Mouse (Mus musculus): ENCODE results near the gene Pde2a.

The Pde2a gene

DNA sequence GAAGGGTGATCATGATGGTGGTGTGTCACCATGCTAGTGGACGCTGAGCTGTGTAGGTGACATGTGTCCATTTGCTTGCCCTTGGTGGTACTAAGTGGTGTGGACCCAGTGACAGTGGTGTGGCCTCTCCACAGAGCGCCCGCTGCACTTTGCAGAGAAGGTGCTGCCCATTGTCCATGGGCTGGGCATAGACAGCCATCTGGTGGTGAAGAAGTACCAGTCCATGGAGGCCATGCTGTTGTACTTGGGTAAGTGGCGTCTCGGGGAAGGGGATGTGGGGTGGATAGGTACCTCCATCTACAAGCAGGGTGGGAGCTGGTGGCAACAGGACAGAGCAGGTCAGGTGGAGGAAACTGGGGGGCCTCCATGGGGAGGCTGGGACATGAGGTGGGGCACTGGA is 17.7 kb upstream of the Pde2a start:
- DNase-seq (ENCODE audit: extremely low spot score) = no peak

- no peak for DNase-seq (ENCODE audit: extremely low spot score)
Measured at GRCm38 (mm10) chr7:101410267-101410936, 11.1 kb upstream of the Pde2a start, which contains the start of gene Gm45837. Gene Gm45837 (plus strand): TSS chr7:101410886.

GRCm38 (mm10) chr7:101412796-101413195 is 8.7 kb upstream of the Pde2a start:
- DNase-seq (ENCODE audit: extremely low spot score) = peak; percentile 88

- no peak for DNase-seq (ENCODE audit: extremely low spot score)
Measured at GRCm38 (mm10) chr7:101414209-101414608, 7.3 kb upstream of the Pde2a start.

DNA sequence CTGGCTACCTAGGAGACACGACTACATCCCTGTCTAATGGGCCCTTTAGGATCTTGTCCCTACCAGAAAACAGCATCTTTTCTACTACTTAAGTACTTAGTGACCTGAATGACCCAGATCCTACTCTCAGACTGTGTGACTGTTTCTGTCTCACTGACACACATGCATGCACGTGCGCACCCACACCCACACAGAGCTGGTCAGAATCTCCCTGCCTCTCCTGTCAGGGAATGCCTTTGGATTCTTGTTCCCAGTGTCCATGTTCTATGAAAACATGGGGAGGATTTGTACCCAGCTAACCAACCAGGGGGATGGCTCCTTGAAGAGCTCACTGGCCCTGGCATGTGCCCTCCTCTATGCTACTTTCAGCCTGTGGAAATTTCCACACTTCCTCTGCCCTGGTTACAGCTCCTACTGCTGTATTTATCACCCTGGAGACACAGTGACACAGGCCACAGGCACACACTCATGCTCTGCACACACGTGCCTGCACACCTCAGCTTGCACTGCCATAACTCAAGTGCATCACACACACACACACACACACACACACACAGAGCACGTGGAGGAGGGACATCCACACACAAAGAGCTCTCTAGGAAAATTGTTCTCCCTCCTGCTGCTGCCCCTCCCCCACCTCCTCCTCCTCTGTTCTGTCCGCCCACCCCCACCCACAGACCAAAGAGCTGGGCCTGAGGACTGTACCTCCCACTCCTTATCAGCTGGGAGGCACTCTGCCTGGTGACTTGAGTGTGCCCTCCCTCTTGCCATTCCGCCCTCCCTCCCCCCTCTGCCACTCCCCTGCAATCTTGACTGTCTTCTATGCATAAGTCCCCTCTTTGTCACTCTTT is 6.6 kb upstream of the Pde2a start:
- DNase-seq (ENCODE audit: extremely low spot score) = peak; percentile 39

- DNase-seq (ENCODE audit: extremely low spot score) = no peak
Measured at GRCm38 (mm10) chr7:101415512-101416100, 5.9 kb upstream of the Pde2a start.

- DNase-seq (ENCODE audit: extremely low spot score) = no peak
Measured at GRCm38 (mm10) chr7:101416391-101416790, 5.1 kb upstream of the Pde2a start.

DNA sequence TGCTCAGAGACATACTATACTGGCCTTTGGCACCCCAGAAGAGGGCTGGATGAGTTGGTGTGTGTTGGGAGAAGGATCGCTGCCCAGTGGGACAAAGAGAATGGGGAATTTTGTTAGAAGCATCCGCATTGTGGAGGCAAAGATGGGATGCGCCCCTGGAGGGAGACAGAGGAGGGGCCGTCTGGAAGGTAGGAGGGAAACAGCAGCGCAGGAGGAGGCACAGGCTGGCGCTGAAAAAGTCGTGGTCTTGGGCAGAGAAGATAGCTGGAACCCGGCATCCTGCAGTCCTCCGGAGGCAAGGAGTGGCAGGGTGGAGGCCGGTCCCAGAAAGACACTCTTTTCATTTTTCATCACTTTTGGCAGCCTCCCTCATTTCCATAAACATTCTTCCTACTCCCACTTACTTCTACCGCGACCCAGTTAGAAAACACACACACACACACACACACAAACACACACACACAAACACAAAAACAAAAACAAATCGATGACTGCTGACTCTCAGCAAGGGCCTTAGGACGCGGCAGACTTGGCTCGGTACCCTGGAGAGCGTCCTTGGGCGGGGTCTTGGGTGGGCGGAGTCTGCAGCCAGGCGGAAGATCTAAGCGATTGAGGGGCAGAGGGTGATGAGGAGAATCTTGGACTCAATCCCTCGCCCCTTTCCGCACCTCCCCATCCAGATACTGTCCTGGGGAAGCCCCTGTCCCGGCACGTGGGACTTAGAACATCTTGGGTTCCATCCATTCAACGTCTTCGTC is 2.3 kb upstream of the Pde2a start:
- DNase-seq (ENCODE audit: extremely low spot score) = peak; percentile 47

- DNase-seq (ENCODE audit: extremely low spot score) = peak; percentile 31
Measured at GRCm38 (mm10) chr7:101422069-101422468, 578 bp downstream of the Pde2a start.

DNA sequence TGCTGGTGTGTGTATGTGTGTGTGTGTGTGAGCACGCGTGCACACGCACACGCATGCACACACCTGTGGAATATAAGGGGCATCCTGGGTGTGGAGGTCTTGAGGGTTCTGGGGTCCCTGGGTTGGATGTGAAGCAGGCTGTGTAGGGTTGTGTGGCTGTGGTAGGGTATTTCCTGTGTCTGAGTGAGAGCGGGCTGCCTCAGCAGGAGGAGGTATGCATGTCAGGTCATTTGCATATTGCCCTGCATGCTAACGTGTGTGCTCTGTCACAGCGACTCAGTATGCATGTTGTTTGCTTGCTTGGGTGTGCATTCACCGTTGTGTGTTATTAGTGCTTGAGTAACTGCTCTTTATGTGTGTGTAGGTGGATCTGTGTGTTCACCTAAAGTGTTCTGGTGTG is 1.2 kb downstream of the Pde2a start:
- DNase-seq (ENCODE audit: extremely low spot score) = no peak

- DNase-seq (ENCODE audit: extremely low spot score) = no peak
Measured at GRCm38 (mm10) chr7:101423970-101424369, 2.5 kb downstream of the Pde2a start.

DNA sequence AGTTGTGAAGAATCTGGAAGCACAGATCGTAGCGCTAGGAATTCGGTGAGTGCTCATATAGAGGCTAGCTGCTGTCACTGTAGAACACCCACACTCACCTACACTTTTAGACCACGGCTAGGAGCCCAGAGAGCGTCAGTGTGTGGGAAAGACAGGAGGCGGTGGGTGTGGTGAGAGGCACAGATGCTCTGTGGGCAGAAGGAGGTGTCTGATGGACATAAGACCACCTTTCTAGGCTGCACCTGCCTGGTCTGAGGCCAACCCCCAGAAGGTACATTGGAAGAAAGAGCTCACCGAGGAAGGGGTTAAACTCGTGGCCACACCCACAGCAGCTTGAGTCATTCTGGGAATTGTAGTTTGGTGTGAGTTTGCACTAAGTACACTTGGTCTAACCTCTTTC is 5.2 kb downstream of the Pde2a start:
- DNase-seq (ENCODE audit: extremely low spot score) = no peak

DNA sequence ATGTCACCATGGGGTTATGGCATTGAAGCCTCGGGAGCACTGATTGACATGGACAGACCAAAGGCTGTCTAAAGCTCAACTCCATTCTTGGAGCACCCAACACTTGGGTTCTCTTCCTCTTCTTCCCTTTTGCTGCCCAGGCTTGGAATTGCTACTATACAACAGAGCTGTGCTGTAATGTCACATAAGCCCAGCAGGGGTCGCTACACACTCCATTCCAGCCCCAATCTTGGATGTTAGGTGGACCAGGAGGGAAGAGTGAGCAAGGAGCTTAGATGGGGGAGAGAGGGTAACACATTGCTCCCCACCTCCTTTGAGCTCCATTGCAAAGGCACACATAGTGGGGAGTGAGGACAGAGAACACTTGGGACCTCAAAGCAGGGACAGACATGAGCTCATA is 6.2 kb downstream of the Pde2a start:
- DNase-seq (ENCODE audit: extremely low spot score) = no peak

GRCm38 (mm10) chr7:101435038-101435437 is 13.5 kb downstream of the Pde2a start:
- DNase-seq (ENCODE audit: extremely low spot score) = no peak

DNA sequence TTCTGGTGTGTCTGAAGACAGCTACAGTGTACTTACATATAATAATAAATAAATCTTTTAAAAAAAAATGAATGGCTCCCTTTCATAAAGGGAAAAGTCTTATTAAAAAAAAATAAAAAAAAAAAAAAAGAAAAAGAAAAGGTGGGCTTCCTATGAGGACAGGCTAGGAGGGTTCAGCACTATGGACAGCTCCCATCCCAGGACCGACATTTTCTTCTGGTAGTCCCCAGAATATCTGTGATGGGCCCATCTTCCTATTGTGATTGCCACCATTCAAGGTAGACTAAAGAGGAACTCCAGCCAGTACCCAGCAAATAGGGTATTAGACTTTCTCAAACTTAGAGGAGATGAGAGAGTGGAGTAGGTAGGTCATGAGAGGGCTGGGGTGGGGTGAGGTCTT is 16.4 kb downstream of the Pde2a start:
- DNase-seq (ENCODE audit: extremely low spot score) = no peak

DNA sequence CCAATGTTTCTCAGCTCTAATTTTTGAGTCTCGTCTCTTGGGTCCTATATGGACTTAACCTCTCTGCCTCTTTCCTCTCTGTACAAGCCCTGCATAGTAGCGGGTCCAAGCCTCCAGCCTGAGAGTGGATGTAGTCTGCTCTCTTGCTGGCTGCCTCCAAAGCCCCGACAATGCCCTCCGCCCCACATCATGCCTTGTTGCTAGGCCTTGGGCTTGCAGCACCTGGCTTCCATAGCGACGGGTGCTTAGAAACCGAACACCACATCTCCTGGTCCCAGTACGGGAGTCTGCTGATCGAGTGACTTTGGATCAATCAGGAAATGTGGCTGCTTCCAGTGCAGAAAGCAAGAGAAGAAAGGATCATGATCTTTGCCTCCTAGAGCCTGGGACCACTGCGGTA is 21.6 kb downstream of the Pde2a start:
- DNase-seq (ENCODE audit: extremely low spot score) = no peak

DNA sequence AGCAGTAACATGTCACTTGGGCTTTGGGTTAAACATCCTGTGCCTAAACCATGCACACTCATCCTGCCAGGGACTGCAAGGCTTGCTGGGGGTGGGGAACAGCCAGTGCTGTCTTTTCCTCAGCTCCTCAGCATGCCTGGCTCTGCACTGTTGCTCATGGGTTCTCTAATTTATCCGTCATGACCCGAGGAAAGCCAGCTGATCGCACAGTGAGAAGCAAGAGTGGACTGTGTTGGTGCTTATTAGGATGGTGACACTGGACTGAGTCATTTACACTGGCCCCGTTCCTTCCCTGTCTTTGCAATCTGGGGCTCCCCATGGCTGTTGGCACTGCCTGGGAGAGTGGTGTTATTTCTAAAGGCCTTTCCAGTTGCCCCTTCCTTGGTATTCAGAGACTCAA is 22.7 kb downstream of the Pde2a start:
- no peak for DNase-seq (ENCODE audit: extremely low spot score)

GRCm38 (mm10) chr7:101449855-101450254 is 28.4 kb downstream of the Pde2a start:
- no peak for DNase-seq (ENCODE audit: extremely low spot score)

- DNase-seq (ENCODE audit: extremely low spot score) = peak; percentile 93
Measured at GRCm38 (mm10) chr7:101450422-101451401, 29.2 kb downstream of the Pde2a start.

GRCm38 (mm10) chr7:101452669-101453068 is 31.2 kb downstream of the Pde2a start:
- DNase-seq (ENCODE audit: extremely low spot score) = no peak

- no peak for DNase-seq (ENCODE audit: extremely low spot score)
Measured at GRCm38 (mm10) chr7:101453296-101453695, 31.8 kb downstream of the Pde2a start.

Measured in embryo, embryonic 9.5 days (tissue).